Mouse (Mus musculus) right cerebral cortex, postnatal 10 days (tissue): ENCODE measurements around the gene Celsr1.

Source experiments
- DNase-seq, 2 experiments: peaks; one replicate each; pipeline ENCODE4 v3.0.0; 2021; ENCODE audit warnings: low spot score in 2 of 2

Celsr1 gene

DNA sequence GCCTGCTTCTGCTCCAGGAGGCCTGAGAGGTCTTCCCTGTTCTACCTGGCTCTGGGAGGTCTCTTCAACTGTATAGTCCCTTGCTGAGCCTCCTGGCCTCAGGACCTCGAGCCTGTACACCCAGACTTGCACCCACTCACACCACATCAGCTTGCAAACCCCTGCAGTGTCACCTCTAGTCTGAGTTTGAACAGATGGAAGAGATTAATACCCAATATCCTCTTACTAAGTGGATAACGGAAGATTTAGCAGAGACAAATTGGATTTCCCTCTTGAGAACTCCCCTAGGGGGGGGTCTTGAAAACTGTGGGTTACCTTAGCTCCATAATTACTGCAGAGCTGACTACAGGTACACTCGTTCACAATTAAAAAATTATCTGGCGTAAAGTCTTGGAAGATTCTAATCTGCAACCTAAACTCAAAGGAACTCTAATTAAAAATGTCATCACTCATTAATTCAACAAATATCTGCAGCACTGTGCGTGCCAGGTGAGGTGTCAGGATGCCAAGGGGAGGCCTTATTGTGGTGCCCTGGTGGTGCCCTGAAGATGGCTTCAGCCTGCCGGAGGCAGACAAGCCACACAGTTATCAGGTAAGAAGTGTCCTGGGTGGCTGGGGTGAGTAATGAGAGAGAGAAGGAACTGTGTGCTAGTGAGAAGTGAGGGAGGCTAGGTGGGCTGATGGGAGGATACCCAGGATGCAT, 38.5 kb downstream of the Celsr1 start:
- no peak for DNase-seq

DNA sequence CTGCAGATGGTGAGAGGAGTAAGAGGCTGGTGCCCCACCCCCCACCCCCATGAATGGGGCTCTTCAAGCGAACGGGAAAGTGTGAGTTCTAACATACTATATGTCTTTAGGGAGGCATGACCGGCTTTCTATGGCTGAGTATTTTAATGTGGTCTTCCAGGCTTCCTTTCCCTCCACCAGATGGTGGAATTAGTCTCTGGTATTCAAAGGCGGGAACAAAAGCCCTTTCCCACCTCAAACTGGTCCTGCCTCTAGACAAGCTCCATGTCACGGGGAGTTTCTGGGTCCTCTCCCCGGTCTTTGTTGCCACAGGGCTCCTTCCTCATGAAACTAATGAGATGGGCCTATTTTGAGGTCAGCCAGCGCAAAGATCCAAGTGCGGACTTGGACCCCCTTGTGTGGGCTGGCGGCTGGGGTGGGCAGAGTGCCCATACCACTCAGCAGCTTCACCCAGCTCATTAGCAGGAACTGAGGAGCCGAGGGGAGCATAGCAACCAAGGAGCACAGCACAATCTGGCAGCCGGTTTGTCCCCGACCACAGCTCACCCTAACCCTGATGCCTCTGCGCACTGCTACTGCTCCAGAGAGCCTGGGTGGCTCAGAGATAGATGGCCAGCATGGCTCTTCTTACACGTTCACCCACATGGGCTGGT, 39.5 kb downstream of the Celsr1 start:
- peak; percentile 77 to 85 for DNase-seq

DNA sequence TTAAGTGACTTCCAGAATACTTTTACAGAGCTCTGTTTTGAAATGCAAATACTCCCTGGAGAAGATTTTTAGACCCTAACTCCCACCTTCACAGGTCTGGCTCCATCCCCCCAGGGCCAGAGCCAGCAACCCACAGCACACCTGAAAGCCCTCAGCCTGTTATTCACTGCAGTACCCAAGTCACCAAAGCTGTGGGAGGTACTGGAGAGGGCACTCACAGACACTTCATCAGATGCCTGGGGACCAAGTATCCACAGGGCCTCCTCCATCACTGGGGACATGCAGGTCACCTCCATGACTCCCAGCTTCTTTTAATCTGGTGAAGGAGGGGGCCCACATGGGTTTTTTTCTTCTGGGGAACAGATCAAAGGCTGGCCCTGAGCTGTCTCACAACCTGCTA, 40.2 kb downstream of the Celsr1 start:
- no peak for DNase-seq

DNA sequence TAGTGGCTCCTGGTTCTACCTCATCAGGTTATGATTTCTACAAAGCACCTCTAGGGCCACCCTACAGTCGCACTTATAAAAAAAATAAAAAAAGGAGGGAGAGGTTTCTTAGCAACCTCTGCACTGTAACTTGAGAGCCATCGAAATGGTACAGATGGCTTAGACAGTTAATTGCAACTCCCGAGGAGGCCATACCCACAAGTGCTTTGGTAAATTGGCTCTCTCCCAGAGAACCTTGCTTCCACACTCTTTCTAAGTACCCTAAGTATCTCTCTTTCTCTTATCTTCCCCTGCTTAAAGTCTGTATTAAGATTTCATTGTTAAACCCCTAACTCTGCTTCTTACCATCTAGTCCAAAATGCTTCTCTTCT, 41.5 kb downstream of the Celsr1 start:
- no peak for DNase-seq

DNA sequence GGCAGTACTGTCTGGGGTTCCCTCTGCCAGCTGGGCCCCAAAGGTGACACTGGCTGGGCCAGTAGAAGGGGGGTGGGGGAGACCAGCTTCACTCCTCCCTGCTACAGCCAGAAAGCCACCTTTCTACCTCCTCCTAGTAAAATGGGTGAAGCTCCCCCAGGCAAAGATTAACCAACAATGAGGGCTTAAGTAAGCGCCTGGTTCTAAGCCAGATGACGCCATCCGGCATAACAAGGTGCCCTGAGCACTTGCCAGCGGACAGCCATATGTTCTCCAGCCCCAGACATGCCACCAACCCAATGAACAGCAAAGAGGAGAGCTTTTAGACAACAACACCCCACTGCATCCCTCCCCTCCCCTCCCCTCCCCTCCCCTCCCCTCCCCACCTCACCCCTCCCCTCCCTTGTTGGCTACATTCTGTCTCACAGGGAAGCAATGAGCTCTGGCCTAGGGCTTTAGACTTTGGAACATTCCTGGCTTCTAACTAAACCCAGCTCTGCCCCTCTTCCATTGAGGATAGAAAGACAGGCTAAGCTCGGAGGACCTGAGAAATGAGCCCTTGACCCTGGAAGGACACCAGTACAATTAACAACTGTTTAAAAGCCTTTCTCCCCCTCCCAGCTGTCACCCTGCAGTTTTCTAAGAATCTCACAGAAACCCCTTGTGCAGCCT, 42.0 kb downstream of the Celsr1 start:
- no peak for DNase-seq

DNA sequence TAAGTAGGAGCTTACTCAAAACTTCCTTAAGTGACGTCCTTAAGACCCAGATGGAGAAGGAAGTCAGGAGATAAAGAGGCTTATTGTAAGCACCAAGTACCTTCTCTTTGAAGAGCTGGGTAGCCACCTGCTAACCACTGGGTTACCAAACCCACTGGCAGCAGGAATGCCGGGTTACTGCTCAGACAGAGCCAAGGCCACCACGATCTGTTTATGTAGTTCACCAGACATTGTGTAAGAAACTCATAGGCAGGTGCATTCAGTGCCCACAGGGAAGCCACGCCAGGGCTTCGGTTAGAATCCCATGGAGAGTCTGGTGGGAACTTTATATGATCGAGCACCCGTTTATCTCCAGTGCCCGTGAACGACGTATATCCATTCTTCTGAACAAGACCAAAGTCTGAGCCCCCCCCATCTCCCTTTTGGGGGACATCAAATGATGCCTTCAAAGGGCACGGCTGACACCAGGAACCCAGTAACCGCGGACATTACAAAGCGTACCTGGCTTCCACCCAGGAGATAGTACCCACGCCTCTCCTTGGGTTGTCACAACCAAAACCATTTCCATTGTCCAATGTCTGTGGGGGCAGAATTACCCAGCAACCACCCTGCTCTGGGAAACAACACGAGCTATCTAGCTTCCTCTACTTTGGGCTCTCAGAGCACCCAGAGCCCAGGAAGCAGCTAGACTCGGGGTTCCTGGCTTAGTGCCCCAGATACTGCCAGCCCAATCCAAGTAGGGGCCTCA, 42.7 kb downstream of the Celsr1 start:
- DNase-seq: no peak

DNA sequence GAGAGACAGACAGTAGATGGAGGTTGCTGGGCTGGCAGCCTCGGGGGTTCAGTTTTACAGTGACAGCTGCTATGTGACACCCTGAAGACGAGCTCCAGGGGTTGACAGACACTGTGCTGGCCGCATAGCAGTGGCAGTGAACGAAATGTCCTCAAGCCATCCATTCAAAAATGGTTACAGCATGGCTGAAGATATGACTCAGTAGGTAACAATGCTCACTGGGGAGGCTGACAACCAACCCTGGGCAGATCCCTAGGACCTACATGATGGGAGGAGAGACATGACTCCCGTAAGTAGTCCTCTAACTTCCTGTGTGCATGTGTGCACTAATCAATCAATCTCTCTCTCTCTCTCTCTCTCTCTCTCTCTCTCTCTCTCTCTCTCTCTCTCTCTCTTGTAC, 45.7 kb downstream of the Celsr1 start:
- DNase-seq: no peak

DNA sequence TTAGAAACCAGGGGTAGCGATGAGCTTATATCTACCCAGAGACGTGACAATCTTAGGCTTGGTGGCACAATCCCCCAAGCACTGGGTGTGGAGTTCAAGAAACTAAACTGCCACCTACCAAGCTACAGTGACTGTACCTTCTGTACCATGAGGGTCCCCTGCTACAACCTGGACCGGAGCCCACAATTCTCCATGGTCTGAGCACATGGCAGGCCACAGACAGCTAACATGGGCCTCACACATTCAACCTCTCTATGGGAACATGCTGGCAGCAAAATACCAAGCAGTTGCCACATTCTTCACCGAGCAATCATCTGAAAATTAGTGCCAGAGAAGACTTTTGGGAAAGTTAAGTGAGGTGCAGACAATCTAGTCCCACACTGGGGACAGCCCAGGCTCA, 47.4 kb downstream of the Celsr1 start:
- DNase-seq: no peak

DNA sequence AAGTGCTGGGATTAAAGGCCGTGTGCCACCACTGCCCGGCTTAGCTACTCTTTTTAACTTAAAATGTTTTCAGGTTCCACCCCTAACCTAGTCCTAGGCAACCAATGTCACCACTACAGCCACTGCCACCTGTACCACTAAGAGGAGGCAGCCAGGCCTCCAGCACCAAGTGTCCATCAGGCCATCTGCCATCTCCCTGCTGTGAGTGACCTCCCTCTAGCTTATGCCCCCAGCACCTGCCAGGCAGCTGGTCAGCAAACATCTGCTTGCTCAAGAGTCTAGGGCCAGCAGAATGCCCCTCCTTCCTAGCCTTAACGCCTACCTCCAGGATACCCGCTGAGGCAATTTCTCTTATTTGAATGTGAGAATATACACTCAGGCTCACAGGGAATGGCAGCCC, 48.0 kb downstream of the Celsr1 start:
- no peak for DNase-seq

DNA sequence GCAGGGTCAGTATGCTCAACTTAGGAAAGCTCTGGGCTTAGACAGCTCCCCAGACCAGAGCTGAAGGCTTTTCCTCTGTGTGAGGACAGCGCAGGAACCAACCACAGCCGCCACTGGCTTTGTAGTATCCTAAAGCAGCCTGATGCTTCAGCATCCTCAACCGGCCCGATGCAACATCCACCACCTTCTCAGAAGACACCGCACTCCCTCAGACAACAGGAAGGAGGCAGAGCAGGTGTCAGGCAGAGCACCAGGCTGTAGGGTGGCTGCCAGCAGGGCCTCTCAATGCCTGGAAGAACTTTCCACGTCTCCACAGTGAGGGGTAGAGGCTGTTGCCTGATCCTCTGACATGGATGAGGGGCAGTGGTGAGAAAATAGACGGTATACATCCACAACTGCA, 50.4 kb downstream of the Celsr1 start:
- no peak for DNase-seq

DNA sequence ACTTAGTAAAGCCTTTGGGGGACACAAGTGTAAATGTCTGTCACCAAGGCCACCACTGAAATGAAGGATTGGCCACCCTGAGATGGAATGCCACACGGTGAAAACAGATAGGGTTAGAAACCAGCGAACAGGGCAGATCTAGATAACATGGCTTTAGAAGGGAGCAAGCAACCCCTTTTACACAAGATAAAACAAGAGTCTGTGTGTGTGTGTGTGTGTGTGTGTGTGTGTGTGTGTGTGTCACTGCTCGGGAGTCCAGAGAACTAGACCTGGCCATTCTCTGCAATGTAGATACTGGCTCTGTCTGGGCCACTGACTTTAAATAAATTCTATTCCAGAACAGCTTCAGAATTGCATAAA, 51.2 kb downstream of the Celsr1 start:
- no peak for DNase-seq

DNA sequence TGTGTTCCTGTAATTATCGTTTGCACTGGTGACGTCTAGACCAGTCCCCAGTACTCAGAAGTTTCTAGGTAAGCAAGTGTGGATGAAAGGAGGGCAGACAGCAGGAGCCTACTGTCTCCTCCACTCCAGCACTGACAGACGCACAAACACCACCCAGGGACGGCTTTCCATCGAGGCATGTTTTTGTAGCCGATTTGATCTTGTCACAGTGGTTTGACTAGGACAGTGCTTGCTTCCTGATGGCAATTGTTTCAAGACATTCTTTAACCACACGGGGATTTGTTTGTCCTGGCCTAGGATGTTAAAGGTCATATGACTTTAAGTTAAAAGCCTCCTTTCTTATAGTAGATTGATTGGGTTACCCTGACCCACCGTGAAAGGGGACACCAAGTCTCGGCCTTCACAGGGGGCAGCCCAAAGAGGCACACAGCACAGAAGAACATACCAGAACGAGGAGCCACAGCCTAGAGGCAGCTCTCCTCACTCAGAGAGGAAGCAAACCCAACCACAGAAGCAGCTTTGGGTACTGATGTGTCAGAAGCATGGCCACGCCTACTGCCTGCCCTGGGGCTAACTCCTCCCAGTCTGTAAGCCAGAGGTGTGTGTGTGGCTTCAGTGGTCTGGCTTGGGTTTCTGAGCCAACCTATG, 51.7 kb downstream of the Celsr1 start:
- no peak for DNase-seq

DNA sequence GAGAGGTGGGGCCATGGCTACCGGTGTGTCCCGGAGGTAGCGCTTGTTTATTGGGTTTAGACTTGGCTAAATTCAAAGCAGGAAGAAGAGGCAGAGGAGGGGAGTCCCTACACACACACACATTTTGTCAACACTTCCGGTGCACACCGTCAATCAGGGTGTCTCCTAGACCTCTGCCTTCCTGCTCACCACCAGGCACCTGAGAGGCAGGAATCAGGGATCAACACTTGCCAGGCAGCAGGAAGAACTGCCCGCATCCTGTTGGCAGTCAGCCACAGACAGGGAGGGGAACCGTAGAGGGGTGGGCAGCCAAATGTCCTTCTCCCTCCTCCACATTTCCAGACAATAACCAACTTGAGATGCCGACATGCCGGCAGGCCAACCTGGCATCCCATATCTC, 56.5 kb downstream of the Celsr1 start:
- DNase-seq: no peak

DNA sequence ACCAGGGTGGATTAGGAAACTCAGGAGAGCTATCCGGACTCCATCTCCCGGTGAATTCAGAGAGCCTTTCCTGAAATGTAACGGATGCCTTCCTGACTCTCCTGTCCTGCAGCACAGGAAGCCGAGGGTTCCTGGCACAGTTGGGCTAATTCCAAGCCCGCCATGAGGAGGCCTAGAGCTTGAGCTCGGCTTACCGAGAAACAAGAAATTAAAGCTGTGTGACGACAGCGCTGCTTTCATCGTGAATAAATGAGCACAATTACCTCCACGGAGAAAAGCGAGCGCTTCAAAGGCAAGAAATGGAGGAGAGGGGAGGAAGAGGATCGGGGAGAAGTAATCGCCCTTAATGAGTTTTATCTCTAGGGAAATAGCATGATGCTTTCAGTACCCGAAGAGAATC, 57.8 kb downstream of the Celsr1 start:
- DNase-seq: peak in 1 of 2 experiments; percentile 36

DNA sequence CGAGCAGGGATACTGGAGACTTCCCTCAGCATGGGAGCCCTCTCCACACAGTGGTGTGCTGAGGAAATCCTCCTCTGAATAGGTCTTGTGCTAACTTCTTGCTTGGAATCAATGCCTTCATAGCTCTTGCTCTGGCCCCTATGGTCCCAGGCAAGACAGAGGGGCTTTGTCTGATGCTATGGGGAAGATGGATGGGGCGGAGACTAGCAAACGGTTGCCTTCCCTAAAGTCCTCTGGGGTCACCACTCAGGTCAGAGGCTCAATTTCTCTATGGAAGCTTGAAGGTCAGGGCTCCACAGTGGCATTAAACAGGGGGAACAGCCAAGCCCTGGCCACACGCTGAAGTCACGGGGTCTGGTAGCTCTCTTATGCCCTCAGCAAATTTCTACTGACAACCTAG, 62.0 kb downstream of the Celsr1 start:
- DNase-seq: no peak

DNA sequence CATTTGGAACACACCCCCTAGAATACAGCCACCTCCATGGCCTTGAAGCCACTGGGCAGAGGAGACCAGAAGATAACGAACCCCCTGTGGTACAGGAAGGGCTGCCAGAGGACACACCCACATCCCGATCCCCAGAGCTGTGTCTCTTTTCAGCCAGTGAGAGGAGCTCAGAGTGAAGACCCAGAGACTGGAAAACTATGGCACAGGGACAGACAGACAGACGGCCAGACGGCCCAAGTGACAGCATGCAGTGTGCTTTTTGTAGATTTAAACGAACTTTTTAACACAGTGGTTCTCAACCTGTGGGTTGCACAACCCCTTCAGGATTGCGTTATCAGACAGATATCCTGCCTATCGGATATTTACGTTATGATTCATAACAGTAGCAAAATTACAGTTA, 63.1 kb downstream of the Celsr1 start:
- no peak for DNase-seq

DNA sequence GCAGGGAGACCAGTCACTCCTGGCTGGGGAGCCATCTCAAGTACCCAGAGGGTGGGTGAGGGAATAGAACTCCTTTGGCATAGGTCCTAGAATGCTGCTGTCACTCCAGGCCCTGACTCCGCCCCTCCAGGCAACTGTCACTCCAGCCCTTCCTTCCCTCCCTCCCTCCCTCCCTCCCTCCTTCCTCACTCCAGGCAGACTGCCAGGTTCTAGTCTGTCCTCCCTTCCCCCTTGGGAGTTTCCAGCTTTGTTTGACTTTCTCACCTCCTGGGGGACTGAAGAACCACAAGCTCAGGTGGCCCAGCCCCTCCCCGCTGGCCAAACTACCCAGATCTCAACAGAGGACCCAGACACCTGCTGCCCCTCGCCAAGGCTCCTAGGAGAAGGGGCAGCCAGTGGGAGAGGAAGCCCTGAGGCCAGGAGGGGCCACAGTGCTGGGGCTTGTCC, 63.8 kb downstream of the Celsr1 start:
- DNase-seq: peak; percentile 54 to 56

DNA sequence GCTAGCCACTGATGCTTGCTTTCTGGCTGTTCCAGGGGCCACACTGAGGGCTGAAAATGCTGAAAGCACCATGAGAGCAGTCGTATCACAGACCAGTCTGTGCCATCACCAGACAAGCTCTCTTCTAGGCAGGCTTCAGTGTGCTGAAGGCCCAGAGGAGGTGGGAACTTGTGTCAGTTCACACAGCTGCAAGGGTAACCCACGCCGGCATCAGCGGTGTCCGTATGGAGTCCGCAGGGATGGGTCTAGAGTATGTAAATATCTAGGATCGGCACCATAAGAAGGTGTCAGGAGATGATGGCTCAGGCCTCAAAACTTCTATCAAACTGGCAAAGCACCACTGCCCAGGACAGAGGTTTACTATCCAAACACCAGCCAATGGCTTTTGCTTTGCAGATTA, 64.3 kb downstream of the Celsr1 start:
- no peak for DNase-seq

DNA sequence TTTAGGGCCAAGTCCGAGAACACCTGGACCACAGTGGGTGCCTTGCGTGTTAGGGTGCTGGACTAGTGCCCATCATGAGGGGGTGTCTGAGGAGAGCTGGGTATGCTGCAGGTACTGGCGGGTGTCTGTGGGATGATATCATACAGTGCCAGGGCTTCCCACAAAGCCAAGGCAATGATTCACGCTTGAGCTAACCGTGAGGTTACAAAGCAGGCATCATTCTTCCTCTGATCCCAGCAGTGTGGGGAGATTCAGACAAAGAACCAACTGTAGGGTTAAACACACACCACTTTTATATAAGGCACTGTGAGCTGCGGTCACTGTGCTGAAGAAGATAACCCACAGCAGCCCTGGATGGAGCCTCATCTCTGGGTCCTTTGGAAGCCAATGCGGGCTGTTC, 67.5 kb downstream of the Celsr1 start:
- DNase-seq: no peak

DNA sequence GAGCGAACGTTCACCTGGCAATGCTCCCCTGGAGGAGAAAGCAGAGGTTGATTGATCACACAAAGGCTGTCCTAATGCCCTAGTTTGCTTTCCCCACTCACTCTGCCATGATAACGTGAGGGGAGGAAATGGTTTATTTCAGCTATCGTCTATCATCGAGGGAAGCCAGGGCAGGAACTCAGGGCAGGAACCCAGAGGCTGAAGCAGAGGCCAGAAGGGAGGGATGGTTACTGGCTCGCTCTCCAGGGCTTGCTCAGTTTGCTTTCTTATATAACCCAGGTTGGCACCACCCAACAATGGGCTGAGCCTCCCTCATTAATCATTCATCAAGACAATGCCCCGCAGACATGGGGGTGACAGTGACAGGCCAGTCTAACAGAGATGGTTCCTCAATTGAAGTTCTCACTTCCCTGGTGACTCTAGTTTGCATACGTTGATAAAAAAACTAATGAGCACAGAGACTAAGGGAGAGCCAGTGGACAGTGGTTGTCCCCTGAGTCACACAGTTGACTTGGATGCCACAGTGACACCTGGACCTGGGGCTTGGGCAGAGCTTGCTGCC, 70.2 kb downstream of the Celsr1 start:
- no peak for DNase-seq

DNA sequence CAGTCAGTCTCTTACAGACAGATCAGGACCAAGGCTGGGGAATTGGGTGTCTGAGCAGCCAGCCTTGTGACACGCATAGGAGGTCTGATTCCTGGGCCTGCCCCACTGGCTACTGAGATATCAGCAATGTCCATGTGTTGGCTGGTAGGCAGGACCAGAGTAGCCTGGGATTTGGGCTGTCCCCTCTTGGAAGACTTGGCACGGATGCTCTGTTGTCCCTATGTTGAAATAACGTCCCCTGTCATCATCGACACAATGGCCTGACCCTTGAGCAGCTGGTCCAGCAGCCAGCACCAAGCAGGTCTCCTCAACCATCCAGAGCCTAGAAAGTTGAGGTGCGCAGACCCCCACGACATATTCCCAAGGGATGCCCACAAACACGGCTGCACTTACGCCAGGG, 70.9 kb downstream of the Celsr1 start:
- no peak for DNase-seq

DNA sequence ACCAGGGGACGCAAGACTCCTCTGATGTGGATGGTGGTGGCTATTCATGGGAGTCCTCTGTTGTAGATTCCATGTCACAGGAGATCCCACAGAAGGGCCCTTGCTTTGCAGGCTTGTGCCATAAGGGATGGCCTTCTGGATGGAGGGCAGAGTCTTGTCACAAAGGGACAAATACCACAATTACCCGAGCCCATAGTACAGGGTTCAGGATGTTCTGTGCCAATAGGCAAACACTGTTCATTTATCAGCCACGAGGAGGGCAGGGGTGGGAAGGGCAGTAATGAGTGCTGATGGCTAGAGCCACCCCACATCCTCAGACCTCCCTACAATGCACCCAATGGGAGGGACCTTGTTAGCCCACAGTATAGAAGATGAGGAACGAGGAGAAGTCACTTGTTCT, 71.9 kb downstream of the Celsr1 start:
- DNase-seq: no peak
